In the genomic region with DNA sequence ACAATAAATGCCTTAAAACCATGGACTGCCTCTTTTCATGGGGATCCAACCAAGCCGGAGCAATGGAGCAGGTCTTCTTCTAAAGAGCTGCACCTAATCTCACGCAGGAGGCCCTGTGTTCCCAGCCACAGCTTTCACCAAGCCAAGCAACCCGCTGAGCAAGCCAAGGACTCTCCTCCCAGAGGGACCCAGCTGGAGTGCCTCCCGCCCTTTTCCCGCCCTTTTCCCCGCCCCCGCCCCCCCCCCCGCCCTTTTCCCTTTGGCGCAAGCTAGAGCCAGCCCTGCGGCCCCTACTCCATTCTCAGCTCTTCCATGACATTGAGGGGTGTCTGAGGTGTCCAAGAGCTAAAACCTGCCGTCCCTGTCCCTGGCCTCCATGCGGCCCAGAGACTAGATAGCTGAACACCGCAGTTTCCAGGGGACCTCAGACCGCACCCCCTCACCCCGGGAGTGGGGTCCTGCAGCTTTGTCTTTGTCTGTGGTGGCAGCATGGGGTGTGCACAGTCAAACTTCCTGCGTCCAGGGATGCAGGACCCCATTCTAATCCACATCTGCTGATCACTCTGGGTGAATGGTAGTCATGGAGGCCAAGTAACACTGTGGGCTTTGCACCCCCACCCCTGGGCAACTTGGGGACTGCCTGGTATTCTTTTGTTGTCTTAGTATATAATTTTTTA, we compare ENCODE assay signal across 9 mouse cellular contexts. TPM values are rescaled to one million over a fixed set of nuclear protein-coding genes. Genes with fewer than 3 reads are reported as not detected.
DNase-seq lines count a peak whose midpoint lies in the region; ATAC-seq and TF ChIP-seq lines count a peak whose summit lies in the region.
"Had no signal": no experiment of that assay in that cellular context is flagged by ENCODE, and none has a peak within 500 bp of the region (broad histone marks: within the 10 kb centered on the region; RNA-seq: fewer than 3 reads in every experiment).

No protein-coding gene starts in this region.

- no peak overlapping the region for H3K9ac ChIP-seq in kidney, embryonic 14.5 days (ENCODE audit: low read depth, low read length)
- H3K9ac ChIP-seq in kidney, embryonic 16.5 days (replicated peaks; ENCODE audit: low read length): peak overlapping the region; percentile 50; the same call in 1 of the 2 replicates

- WGBS in kidney, embryonic 14.5 days: 23% methylated on average over 13 of the region's 16 CpGs
- WGBS in kidney, embryonic 16.5 days: 19% methylated on average over 14 of the region's 16 CpGs

- H3K27me3 ChIP-seq in kidney, embryonic 14.5 days (ENCODE audit: control insufficient read depth, insufficient read depth, low read length): no peaks in the 10 kb centered on the region
- H3K27me3 ChIP-seq in kidney, embryonic 16.5 days (ENCODE audit: insufficient read depth, low read length): no peaks in the 10 kb centered on the region

- ATAC-seq in kidney, embryonic 14.5 days (ENCODE audit: low FRiP score, low TSS enrichment): peak; percentile 68; the same call in 1 of the 2 replicates
- ATAC-seq in kidney, embryonic 16.5 days (ENCODE audit: low FRiP score, low TSS enrichment): peak; percentile 51; the same call in 1 of the 2 replicates

- DNase-seq in kidney, adult 11 months: no peak
- peak; percentile 26 for DNase-seq in gastrocnemius, postnatal 14 days
- DNase-seq in neural tube, embryonic 10.5 days (ENCODE audit: extremely low spot score, low spot score): peak; percentile 30
- DNase-seq in frontal cortex, adult 2 months (ENCODE audit: extremely low spot score in 1 of 2, low spot score in 1 of 2): no peak
- DNase-seq in left cerebral cortex, postnatal 14 days (ENCODE audit: low spot score in 2 of 2): no peak
- no peak for DNase-seq in layer of hippocampus, adult 2 months (ENCODE audit: low spot score in 2 of 2)

- no peak for TF ChIP-seq CTCF in layer of hippocampus, adult 2 months (conservative IDR thresholded peaks at IDR 0.05)

- H3K4me1 ChIP-seq in kidney, embryonic 14.5 days (ENCODE audit: control insufficient read depth, insufficient read depth, low read length): no peaks in the 10 kb centered on the region
- peaks cover 10% of the 10 kb centered on the region; the same call in 1 of the 2 replicates for H3K4me1 ChIP-seq in kidney, embryonic 16.5 days (ENCODE audit: insufficient read depth, low read length)

- peak overlapping the region; percentile 18 for H3K4me2 ChIP-seq in kidney, embryonic 14.5 days (replicated peaks; ENCODE audit: low read depth, low read length)
- peak overlapping the region; percentile 44 for H3K4me2 ChIP-seq in kidney, embryonic 16.5 days (replicated peaks; ENCODE audit: low read depth, low read length)

- intact Hi-C loops in gastrocnemius, postnatal 14 days (cut with DNase I; ENCODE audit: low total_unique reads): loop anchor here (10.0 kb wide), 1 partner anchor 106 kb away; no protein-coding TSS in a partner anchor
- intact Hi-C loops in left cerebral cortex, postnatal 14 days (cut with DNase I): no loop called here

- H3K4me3 ChIP-seq in kidney, embryonic 14.5 days (ENCODE audit: low read length): no peak overlapping the region
- peak overlapping the region; percentile 19; the same call in 1 of the 2 replicates for H3K4me3 ChIP-seq in kidney, embryonic 16.5 days (ENCODE audit: low read length)
- no peak overlapping the region for H3K4me3 ChIP-seq in layer of hippocampus, adult 2 months

- peaks cover 8% of the 10 kb centered on the region; the same call in 1 of the 2 replicates for H3K9me3 ChIP-seq in kidney, embryonic 14.5 days (ENCODE audit: control insufficient read depth, low read length)
- peaks cover 9% of the 10 kb centered on the region; the same call in 1 of the 2 replicates for H3K9me3 ChIP-seq in kidney, embryonic 16.5 days (ENCODE audit: low read length)

- H3K36me3 ChIP-seq in kidney, embryonic 14.5 days (ENCODE audit: control insufficient read depth, insufficient read depth, low read length): no peaks in the 10 kb centered on the region
- H3K36me3 ChIP-seq in kidney, embryonic 16.5 days (ENCODE audit: insufficient read depth, low read length): no peaks in the 10 kb centered on the region

- H3K27ac ChIP-seq in kidney, embryonic 14.5 days (ENCODE audit: low read depth, low read length): no peak overlapping the region
- no peak overlapping the region for H3K27ac ChIP-seq in kidney, embryonic 16.5 days (ENCODE audit: low read length)
- H3K27ac ChIP-seq in layer of hippocampus, adult 2 months: no peak overlapping the region

RNA-seq across cellular contexts. Expression of a gene that starts 33.6 kb away (rescaled TPM):
- polyA plus RNA-seq in kidney, embryonic 14.5 days (2014; fragmentation: Nextera tagmentation; extraction: Ambion mirVana): 17.9 and 32.5 TPM in 2 replicates
- 10 to 100 TPM; 16.7 to 18.3 TPM for total RNA-seq in gastrocnemius, postnatal 14 days (2021)
- polyA plus RNA-seq in kidney, embryonic 16.5 days (2015; fragmentation: Nextera tagmentation; extraction: Ambion mirVana): 40.7 and 42.1 TPM in 2 replicates
- 47.2 and 52.6 TPM in 2 replicates for polyA plus RNA-seq in frontal cortex, adult 2 months (2012; rRNA removed)
- total RNA-seq in left cerebral cortex, postnatal 14 days (2021): 10 to 100 TPM; 45.2 to 50.3 TPM
- total RNA-seq in layer of hippocampus, adult 2 months (2021): 10 to 100 TPM; 58.1 to 58.9 TPM

RNA-seq across cellular contexts. Expression of a gene that starts 41.8 kb away (rescaled TPM):
- not detected in 2 replicates for polyA plus RNA-seq in kidney, embryonic 14.5 days (2014; fragmentation: Nextera tagmentation; extraction: Ambion mirVana)
- not detected for total RNA-seq in gastrocnemius, postnatal 14 days (2021)
- polyA plus RNA-seq in kidney, embryonic 16.5 days (2015; fragmentation: Nextera tagmentation; extraction: Ambion mirVana): 0.10 TPM in 1 of 2 replicates, not detected in the other
- 0.14 and 0.27 TPM in 2 replicates for polyA plus RNA-seq in frontal cortex, adult 2 months (2012; rRNA removed)
- total RNA-seq in left cerebral cortex, postnatal 14 days (2021): under 1 TPM; 0.27 to 0.64 TPM
- total RNA-seq in layer of hippocampus, adult 2 months (2021): not detected
- polyA plus RNA-seq: large intestine, adult 2 months had no signal

Comparison
In these comparisons a context has a peak if more than half of its experiments do, and no peak if none do; other contexts are left out.
1. DNase-seq: peak in gastrocnemius, postnatal 14 days (single experiment) and neural tube, embryonic 10.5 days (single experiment); none in kidney, adult 11 months (single experiment), frontal cortex, adult 2 months (0 of 2), left cerebral cortex, postnatal 14 days (0 of 2) and layer of hippocampus, adult 2 months (0 of 2).